Mouse (Mus musculus) E14TG2a.4 (cell line): Measurements from ENCODE around the gene Ccl26.

Experiments
- CTCF ChIP-seq: conservative IDR thresholded peaks from 2 replicates; pipeline ENCODE4 v1.5.1; 2014; ENCODE audit warnings: low read length
- NANOG ChIP-seq: IDR thresholded peaks from 2 replicates; pipeline ENCODE4 v1.6.1; 2014; ENCODE audit warnings: borderline replicate concordance, low read length, mixed read lengths
- POU5F1 ChIP-seq: IDR thresholded peaks from 2 replicates; pipeline ENCODE4 v1.6.1; 2014; ENCODE audit warnings: low read length, borderline replicate concordance

DNA sequence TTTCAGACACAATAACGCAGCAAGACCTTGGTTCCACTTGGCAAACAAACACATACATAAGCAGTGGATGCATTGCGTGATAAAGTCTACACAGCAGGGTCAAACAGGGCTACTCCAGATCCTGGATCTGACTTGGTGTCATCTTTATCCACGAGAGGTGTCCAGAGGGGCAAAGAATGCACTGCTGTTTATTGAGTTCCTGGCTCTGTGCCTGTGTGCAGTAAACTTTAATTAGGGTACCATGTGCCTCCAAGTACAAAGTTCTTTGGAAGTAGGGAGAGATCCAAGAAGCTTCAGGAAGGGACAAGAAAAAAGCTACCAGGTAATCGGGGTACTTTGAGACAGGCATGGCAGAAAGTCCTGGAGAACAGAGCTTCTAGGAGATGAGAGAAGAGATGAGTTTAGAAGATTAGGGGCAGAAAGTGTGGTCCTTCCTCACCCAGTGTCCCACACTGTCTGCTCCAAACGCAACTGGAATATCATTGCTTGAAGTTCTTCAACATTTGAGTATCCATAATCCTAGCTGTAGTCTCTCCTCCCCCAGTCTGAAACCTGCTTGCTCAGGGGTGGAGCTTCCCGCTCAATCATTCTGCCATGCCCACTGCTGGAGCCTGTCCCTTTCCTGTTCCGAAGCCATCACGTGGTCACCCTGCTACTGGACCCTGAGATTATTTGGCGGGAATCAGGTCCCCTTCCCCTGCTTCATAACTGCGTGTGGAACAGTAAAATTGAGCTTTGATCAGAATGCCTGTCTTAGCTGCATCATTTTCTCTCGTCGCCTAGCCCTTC is 26.8 kb upstream of the Ccl26 start:
- TF ChIP-seq CTCF: no peak
- no peak for TF ChIP-seq NANOG
- TF ChIP-seq POU5F1: no peak
